Mouse (Mus musculus): Measurements from ENCODE around the gene Nfib. TPM values are rescaled to one million over a fixed set of nuclear protein-coding genes. Genes with fewer than 3 reads are reported as not detected.
A peak's percentile ranks its signal among the peaks of the same experiment; 100 is the strongest.

Nfib gene
- polyA plus RNA-seq, 1 experiment from 2014 or later: 58.4 TPM

DNA sequence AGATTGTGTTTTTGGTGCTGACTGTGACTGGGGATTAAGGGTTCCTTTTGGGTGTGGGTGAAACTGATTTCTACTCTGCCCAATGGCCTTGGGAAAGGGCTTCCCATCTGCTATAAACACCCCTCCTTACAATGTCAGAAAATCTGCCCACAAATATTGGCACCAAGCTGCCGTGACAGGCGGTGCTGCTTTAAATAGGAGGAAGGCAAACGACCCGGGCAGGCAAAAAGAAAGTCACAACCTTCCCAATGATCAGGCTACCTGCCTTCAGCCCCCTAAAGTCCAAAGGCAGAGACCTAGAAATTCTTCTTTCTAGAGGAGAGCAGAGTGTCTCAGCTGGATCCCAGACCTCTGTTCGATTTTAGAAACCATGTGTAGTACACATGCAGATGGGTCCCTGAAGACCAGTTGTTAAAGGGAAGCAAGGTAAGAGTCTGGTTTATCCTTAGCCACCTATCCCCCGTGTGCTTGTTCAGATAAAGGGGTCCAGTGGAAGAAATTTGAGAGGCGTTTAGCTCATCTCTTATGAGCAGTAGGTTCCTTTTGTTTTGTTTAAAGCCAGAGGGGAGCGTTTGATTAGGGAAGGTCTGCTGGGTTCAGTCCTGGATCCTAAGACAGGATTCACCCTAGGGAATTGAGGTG lies 166.0 kb downstream of the Nfib start:
- Histone ChIP-seq H3K9me3 (replicated peaks) (no peaks in the 10 kb centered on the region), H3K36me3 (no peaks in the 10 kb centered on the region), H3K4me2 (replicated peaks) (no peak overlapping the region; the same call in 1 of the 2 replicates), H3K27ac (no peak overlapping the region), H3K4me3 (no peak overlapping the region), H3K27me3 (peaks cover 45% of the 10 kb centered on the region), H3K9ac (peak overlapping the region; percentile 58), H3K4me1 (peaks cover 35% of the 10 kb centered on the region)
- ATAC-seq (ENCODE audit: low FRiP score): no peak
- 16% methylated on average over 8 of the region's 8 CpGs for WGBS

DNA sequence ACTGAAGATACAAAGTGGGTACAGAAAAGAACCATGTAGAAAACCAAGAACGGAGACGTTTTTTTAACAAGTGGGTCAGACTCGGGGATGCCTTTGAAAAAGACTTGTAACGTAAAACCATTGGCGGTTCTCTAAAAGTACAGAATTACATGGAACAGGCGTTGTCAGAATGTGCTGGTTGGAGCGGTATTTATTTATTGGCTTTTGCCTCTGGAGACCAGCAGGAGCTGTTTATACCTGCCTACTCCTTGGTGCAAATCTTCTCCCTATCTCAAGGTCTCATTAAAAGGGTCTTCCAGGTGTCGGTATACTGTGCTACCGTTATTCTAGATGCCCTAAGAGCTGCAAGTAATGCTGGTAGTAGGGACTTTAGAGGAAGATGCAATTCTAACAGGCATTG lies 166.7 kb downstream of the Nfib start:
- Histone ChIP-seq H3K36me3 (no peaks in the 10 kb centered on the region), H3K4me3 (peak overlapping the region; percentile 23), H3K9me3 (replicated peaks) (no peaks in the 10 kb centered on the region), H3K9ac (peak overlapping the region; percentile 58), H3K27ac (no peak overlapping the region), H3K4me1 (peaks cover 38% of the 10 kb centered on the region), H3K27me3 (peaks cover 48% of the 10 kb centered on the region), H3K4me2 (replicated peaks) (peak overlapping the region; percentile 62)
- 3% methylated on average over 9 of the region's 9 CpGs for WGBS
- ATAC-seq (ENCODE audit: low FRiP score): no peak

DNA sequence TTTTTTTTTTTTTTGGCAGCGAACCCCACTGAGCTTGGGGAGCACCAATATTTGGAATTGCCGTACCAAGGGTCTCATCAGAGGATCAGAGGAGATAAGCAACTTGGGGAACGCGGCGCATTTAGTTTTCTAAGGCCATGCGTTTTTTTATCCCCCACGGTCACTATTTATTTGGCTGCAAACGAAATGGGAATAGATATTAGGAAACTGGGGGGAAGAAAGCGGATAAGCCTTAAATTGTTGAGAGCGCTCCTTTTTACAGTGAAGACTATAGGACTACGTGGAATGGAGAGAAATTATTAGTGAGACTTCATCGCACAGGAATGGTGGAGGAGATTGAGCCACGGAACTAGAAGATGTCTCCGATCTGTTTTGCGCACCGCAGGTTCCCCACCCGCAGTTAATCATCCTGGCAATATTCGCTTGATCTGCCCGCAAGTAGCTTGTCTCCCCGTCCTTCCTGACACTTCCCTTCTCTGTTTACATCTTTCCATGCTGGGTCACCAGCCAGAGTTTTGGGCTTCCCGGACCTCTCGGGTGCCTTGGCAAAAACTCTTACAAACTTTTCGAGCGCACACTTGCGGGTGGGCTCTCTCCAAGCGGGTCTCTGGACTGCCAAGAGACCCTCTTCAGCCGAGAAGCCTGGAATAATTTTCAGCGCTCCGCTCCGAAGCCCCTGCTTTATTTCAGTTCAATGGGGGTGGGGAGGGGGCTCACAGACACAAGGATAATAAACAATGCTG lies 167.3 kb downstream of the Nfib start:
- peak overlapping the region; percentile 23 for H3K4me3 ChIP-seq
- H3K9ac ChIP-seq: peak overlapping the region; percentile 58
- H3K9me3 ChIP-seq (replicated peaks): no peaks in the 10 kb centered on the region
- no peak overlapping the region for H3K27ac ChIP-seq
- peak overlapping the region; percentile 62 for H3K4me2 ChIP-seq (replicated peaks)
- peaks cover 48% of the 10 kb centered on the region for H3K27me3 ChIP-seq
- WGBS: under 1% methylated on average over 30 of the region's 30 CpGs
- no peaks in the 10 kb centered on the region for H3K36me3 ChIP-seq
- no peak for ATAC-seq (ENCODE audit: low FRiP score)
- H3K4me1 ChIP-seq: peaks cover 41% of the 10 kb centered on the region

DNA sequence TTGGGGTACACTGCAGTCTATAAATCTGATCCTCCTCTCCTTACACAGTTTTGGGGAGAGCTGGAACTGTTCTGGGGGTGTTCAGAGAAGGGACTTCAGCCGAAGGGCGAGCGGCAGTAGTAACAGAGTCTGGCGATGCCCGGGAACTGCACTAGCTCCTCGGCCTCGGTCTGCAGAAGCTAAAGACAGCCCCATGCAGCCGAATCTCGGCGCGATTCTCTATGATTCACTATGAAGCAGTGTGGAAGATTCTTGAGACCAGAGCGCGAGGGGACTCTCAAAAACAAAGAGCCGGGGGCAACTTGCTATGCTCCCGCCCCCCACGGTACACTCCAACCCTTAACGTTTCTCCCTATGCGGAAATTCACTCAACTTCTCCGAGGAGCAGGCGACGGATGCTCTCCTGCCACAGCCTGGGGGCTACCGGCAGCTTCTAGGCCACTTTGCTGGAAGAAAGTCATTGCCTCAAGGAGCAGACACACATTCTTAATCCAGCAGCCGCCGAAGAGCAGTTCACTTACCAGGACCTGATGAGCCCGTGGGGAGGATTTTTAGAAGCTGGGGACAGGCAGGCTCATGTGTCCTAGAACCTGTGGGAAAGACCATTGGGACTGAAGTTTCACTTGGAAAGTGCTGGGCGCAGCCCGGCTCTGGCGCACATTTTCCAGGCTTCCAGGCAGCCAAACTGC lies 168.1 kb downstream of the Nfib start:
- Histone ChIP-seq H3K9ac (peak overlapping the region; percentile 58), H3K27me3 (peaks cover 44% of the 10 kb centered on the region), H3K27ac (no peak overlapping the region), H3K4me1 (peaks cover 49% of the 10 kb centered on the region), H3K4me2 (replicated peaks) (peak overlapping the region; percentile 62), H3K4me3 (peak overlapping the region; percentile 23), H3K36me3 (no peaks in the 10 kb centered on the region), H3K9me3 (replicated peaks) (no peaks in the 10 kb centered on the region)
- no peak for ATAC-seq (ENCODE audit: low FRiP score)
- 1% methylated on average over 28 of the region's 28 CpGs for WGBS

DNA sequence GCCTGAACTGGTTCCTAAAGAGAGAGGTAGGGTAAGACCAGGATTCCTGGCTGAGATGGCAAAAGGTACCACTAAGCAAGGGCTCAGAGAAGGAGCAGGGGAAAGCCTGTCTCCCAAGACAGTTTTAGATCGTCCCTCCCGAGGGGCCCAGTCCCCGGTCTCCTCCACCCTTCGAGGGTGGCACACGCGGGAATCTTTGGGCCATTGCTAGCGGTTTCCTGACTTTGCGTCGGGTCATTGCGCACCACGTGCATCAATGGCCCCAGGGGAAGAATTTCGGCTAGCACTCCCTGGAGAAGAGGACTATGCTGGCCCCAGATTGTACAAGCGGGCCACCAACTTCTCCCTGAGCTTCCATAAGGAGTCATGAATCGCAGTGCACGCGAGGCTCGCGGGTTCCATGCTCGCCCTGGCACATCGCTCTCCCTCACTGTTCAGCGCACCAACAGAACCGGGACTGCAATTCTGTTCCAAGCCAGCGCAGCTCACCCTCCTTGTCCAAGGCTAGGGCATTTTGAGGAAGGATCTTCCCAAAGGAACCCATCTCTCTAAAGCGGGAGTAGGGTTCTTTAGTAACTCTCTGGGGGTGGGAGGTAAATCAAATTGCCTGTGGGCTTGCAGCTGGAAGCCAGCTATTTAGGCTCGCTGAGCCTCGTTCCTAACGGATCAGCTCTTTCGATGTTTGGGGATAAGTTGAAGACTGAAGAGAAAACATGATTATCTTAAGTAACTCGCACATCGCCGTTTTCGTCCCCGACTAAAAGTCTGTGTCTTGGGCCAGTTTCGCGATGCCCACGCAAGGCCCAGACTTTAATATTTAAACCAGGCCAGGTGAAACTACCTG lies 168.9 kb downstream of the Nfib start:
- Histone ChIP-seq H3K9ac (peak overlapping the region; percentile 58), H3K27me3 (peaks cover 43% of the 10 kb centered on the region), H3K9me3 (replicated peaks) (no peaks in the 10 kb centered on the region), H3K4me3 (peak overlapping the region; percentile 23), H3K4me1 (peaks cover 56% of the 10 kb centered on the region), H3K4me2 (replicated peaks) (peak overlapping the region; percentile 62), H3K27ac (no peak overlapping the region), H3K36me3 (no peaks in the 10 kb centered on the region)
- ATAC-seq (ENCODE audit: low FRiP score): no peak
- WGBS: 3% methylated on average over 36 of the region's 36 CpGs

DNA sequence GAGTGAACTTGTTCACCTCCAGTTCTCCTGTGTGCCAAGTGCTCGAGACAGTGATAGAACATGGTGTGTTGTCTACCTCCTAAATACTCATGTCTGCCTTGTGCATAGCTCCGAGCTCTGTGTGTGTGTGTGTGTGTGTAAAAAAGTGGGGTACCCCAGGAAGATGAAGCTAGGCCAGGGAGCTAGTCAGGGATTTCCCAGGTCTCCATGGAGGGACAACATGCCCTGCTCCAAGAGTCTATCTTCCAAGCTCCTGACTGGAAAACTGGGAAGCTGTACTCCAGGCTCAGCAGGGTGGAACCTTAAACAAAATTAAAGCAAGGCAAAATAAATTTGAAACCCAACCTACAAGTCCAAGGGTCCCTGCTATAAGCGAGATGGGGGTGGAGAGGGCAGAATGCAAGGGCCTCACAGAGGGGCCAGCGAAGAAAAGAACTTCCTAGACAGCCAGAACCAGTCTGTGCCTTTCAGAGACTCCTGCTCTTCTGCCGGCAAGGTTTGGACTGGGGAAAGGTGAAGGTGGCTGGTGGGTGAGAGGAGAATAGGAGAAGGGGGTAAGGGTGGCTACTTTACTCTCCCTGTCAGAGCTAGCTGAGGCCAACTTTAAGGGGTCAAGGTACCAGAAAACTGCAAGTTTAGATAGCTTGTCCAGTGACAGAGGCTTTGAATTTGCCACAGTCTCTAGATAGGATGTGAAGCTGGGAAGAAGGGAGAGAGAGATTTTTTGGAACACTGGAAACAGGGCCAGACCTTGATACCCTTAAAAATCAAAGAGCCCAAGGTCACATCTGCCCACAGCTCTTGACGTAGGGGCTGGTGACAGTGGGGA lies 169.7 kb downstream of the Nfib start:
- WGBS: 46% methylated on average over 6 of the region's 6 CpGs
- Histone ChIP-seq H3K27me3 (peaks cover 43% of the 10 kb centered on the region), H3K27ac (no peak overlapping the region), H3K4me2 (replicated peaks) (peak overlapping the region; percentile 62), H3K9ac (no peak overlapping the region; the same call in 1 of the 2 replicates), H3K9me3 (replicated peaks) (no peaks in the 10 kb centered on the region), H3K36me3 (no peaks in the 10 kb centered on the region), H3K4me3 (no peak overlapping the region), H3K4me1 (peaks cover 61% of the 10 kb centered on the region)
- no peak for ATAC-seq (ENCODE audit: low FRiP score)

DNA sequence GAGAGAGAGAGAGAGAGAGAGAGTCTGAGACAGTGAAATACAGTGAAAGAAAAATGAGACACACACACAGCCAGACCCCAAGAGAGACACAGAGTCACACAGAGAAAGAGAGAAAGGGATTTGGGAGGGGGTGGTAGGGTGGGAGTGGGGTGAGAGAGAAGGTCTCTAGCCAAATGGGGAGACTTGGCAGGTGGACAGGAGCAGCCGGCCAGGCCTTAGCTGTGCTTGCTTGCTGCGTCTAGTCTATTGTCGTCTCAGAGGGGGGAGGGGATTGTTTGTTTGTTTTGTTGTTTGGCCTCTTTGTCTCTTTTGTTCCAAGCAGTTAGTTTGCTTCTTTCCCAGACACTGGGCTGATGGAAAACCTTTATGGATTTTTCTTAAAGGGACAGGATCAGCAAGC lies 172.3 kb downstream of the Nfib start:
- Histone ChIP-seq H3K27ac (peak overlapping the region; percentile 92), H3K4me2 (replicated peaks) (peak overlapping the region; percentile 32; the same call in 1 of the 2 replicates), H3K27me3 (peaks cover 25% of the 10 kb centered on the region), H3K4me1 (peaks cover 49% of the 10 kb centered on the region), H3K36me3 (no peaks in the 10 kb centered on the region), H3K9me3 (replicated peaks) (no peaks in the 10 kb centered on the region), H3K9ac (peak overlapping the region; percentile 15), H3K4me3 (no peak overlapping the region)
- peak; percentile 83 for ATAC-seq (ENCODE audit: low FRiP score)
- 17% methylated on average over 3 of the region's 3 CpGs for WGBS

DNA sequence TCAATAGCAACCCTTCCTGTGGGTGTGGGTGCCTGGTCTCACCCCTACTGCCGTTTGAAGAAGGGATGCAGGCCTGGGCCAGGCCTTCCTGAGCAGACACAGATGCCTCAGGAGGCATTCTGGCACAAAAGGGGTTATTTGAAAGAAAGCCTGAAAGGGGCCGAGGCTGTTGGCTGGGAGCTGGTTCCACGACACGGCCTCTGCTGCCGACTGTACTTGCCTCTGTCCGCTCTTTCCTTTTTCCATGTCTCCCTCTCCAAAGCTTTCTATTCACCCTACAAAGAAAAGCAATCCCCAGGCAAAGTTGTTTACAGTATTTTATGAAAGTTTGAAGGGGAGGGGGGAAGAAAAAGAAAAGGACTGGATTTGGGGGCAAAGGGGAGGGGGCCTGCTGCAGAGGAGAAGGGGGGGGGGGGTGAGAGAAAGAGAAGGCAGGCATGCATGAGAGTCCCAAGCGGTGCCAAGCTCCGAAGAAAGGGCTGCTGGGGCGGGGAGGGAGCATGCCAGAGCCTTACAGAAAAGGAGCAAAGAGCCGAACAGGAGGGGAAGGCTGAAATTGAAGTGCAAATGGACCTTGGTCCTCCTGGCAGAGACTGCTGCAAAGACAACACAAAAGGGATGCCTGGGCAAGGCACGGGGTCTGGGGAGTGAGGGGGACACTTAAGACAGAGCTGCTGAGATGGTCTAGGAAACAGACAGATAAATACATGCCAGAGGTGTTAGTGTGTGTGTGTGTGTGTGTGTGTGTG lies 172.9 kb downstream of the Nfib start:
- Histone ChIP-seq H3K4me2 (replicated peaks) (peak overlapping the region; percentile 32), H3K9ac (peak overlapping the region; percentile 15)

DNA sequence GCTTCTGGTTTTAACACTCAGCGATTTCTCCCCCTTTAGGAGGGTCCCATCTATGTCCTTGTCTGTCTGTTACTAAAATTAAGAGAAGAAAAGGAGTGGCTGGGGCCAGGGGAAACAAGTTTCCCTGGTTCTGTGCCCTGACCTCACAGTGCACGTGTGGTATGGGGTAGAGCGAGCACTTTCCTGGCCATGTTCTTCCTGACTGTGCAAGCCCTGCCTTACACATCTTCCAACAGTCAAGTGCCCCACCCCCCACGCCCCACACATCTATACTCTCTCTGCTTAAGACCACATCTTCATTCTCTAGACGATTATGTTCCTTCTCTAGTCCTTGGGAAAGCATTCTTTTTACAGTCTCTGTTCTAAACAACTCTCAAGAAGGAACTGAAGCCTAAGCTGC lies 173.6 kb downstream of the Nfib start:
- 41% methylated on average over 5 of the region's 5 CpGs for WGBS
- H3K27ac ChIP-seq: peak overlapping the region; percentile 92
- H3K9ac ChIP-seq: peak overlapping the region; percentile 15; the same call in 1 of the 2 replicates
- peak overlapping the region; percentile 32 for H3K4me2 ChIP-seq (replicated peaks)
- peaks cover 25% of the 10 kb centered on the region for H3K27me3 ChIP-seq
- no peaks in the 10 kb centered on the region for H3K9me3 ChIP-seq (replicated peaks)
- H3K36me3 ChIP-seq: no peaks in the 10 kb centered on the region
- ATAC-seq (ENCODE audit: low FRiP score): peak; percentile 41; the same call in 1 of the 2 replicates
- no peak overlapping the region for H3K4me3 ChIP-seq
- peaks cover 41% of the 10 kb centered on the region for H3K4me1 ChIP-seq

More for the DNA sequence above, 172.9 kb downstream of the Nfib start:
- ATAC-seq (ENCODE audit: low FRiP score): peak; percentile 83
- Histone ChIP-seq H3K9me3 (replicated peaks) (no peaks in the 10 kb centered on the region), H3K4me3 (no peak overlapping the region), H3K27ac (peak overlapping the region; percentile 92), H3K27me3 (peaks cover 25% of the 10 kb centered on the region), H3K36me3 (no peaks in the 10 kb centered on the region), H3K4me1 (peaks cover 48% of the 10 kb centered on the region)
- 4% methylated on average over 11 of the region's 11 CpGs for WGBS

DNA sequence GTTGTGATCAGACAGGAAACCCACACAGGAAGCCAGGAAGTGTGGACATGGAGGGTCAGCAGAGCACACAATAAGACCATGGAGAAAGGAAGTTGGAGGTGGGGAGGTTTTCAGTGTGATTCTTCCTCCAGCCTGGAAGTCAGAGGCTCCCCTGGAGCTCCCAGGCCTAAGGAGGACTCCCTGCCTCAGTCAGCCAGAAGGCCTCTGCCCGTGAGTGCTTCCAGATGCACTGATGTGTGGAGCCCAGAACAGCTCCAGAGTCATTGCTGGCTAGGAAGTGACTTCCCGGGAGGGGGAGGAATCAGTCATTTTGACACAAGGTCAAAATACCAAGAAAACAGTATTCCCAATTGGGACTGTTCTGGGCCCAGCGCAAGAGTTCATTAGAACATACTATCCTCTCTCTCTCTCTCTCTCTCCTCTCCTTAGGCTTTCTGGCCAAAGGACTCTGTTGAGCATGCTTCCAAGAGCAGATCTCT lies 174.6 kb downstream of the Nfib start:
- H3K4me1 ChIP-seq: peaks cover 30% of the 10 kb centered on the region
- H3K36me3 ChIP-seq: no peaks in the 10 kb centered on the region
- no peak overlapping the region for H3K4me2 ChIP-seq (replicated peaks)
- H3K27ac ChIP-seq: peak overlapping the region; percentile 92
- ATAC-seq (ENCODE audit: low FRiP score): no peak
- no peak overlapping the region for H3K9ac ChIP-seq
- H3K9me3 ChIP-seq (replicated peaks): no peaks in the 10 kb centered on the region
- WGBS: 43% methylated on average over 3 of the region's 3 CpGs
- peaks cover 16% of the 10 kb centered on the region for H3K27me3 ChIP-seq
- H3K4me3 ChIP-seq: no peak overlapping the region
